Mouse (Mus musculus) heart, postnatal 0 days (tissue): Measurements from ENCODE around the gene Mrps25. TPM values are rescaled to one million over a fixed set of nuclear protein-coding genes. Genes with fewer than 3 reads are reported as not detected.

Experiments used
- ATAC-seq: fragments of 200-750 bp; cut with Nextera tagmentation; 2 replicates; pipeline ENCODE4 v1.8.0; 2017; ENCODE audit warnings: low read depth, moderate number of reproducible peaks, moderate library complexity; ENCODE audit not compliant: insufficient read depth
- DNase-seq: peaks from one replicate; pipeline ENCODE4 v3.0.0-alpha.2; 2016; ENCODE audit warnings: low spot score
- H3K27ac ChIP-seq: fragments of 300-500 bp; sonication (generic); 2 replicates; pipeline ENCODE4 v1.5.1; 2014; ENCODE audit warnings: low read depth, mild to moderate bottlenecking
- H3K27me3 ChIP-seq: fragments of 300-500 bp; sonication (generic); 2 replicates; pipeline ENCODE4 v1.6.1; 2014; ENCODE audit warnings: low read length, mixed read lengths; ENCODE audit not compliant: control insufficient read depth, insufficient read depth
- H3K36me3 ChIP-seq: fragments of 300-500 bp; sonication (generic); replicated peaks from 2 replicates; pipeline ENCODE4 v1.6.1; 2014; ENCODE audit warnings: low read length, mixed read lengths; ENCODE audit not compliant: control insufficient read depth, insufficient read depth
- H3K4me1 ChIP-seq: fragments of 300-500 bp; sonication (generic); 2 replicates; pipeline ENCODE4 v1.6.1; 2014; ENCODE audit warnings: antibody characterized with exemption; ENCODE audit not compliant: control insufficient read depth, insufficient read depth
- H3K4me2 ChIP-seq: fragments of 300-500 bp; sonication (generic); 2 replicates; pipeline ENCODE4 v1.6.1; 2014; ENCODE audit warnings: low read depth, mild to moderate bottlenecking, low read length, moderate library complexity
- H3K4me3 ChIP-seq: fragments of 300-500 bp; sonication (generic); 2 replicates; pipeline ENCODE4 v1.5.1; 2014; ENCODE audit warnings: low read depth, low read length
- H3K9ac ChIP-seq: fragments of 300-500 bp; sonication (generic); replicated peaks from 2 replicates; pipeline ENCODE4 v1.6.1; 2014; ENCODE audit warnings: low read depth, low read length, mixed read lengths
- H3K9me3 ChIP-seq: fragments of 300-500 bp; sonication (generic); replicated peaks from 2 replicates; pipeline ENCODE4 v1.6.1; 2016; ENCODE audit warnings: low read length; ENCODE audit not compliant: control insufficient read depth
- CTCF ChIP-seq: IDR thresholded peaks from 2 replicates; pipeline ENCODE4 v1.5.1; 2016; ENCODE audit warnings: antibody characterized with exemption, control low read depth, low read depth
- EP300 ChIP-seq: IDR thresholded peaks from 2 replicates; pipeline ENCODE4 v1.6.1; 2016; ENCODE audit warnings: antibody characterized with exemption, low read depth
- WGBS: fragments of 180-500 bp; shearing (Covaris S2); extraction: QIAGEN DNeasy Blood & Tissue Kit; methylation state at CpG from one replicate; pipeline ENCODE4 v1.1.7; 2014; 5-methylcytosine and 5-hydroxymethylcytosine counted together
- polyA plus RNA-seq: library from polyadenylated mRNA; unstranded; fragments of >200 nt; fragmentation: Nextera tagmentation; extraction: Ambion mirVana; gene quantifications from 2 replicates; pipeline ENCODE4 v1.2.1, GENCODE M21; 2015
- total RNA-seq: library from RNA; depleted of rRNA; stranded (reverse); fragments of >200 nt; gene quantifications from 2 replicates; pipeline ENCODE4 v1.2.3, GENCODE M21; 2014; ENCODE audit warnings: low replicate concordance; rRNA removed

Gene Mrps25
- total RNA-seq (11.6 and 19.8 TPM in 2 replicates), polyA plus RNA-seq (73.0 and 79.5 TPM in 2 replicates)

GRCm38 (mm10) chr6:92183621-92184131 is at the start of gene Mrps25:
Gene Mrps25 (minus strand): TSS chr6:92184033.
- peak; percentile 77 for DNase-seq
- peaks cover 14% of the 10 kb centered on the region for H3K4me1 ChIP-seq
- H3K9me3 ChIP-seq: peaks cover 13% of the 10 kb centered on the region; the same call in 1 of the 2 replicates
- peak within 1 kb of the TSS; percentile 81 for H3K9ac ChIP-seq
- ATAC-seq: peak; percentile 92
- H3K4me2 ChIP-seq: peak within 1 kb of the TSS; percentile 95
- H3K27me3 ChIP-seq: no peaks in the 10 kb centered on the region
- TF ChIP-seq CTCF (no peak), EP300 (no peak)
- H3K4me3 ChIP-seq: peak within 1 kb of the TSS; percentile 96
- peak within 1 kb of the TSS; percentile 48 for H3K27ac ChIP-seq
- peaks cover 41% of the 10 kb centered on the region for H3K36me3 ChIP-seq
- under 1% methylated on average over 42 of the region's 42 CpGs for WGBS

GRCm38 (mm10) chr6:92231762-92232161 is 47.9 kb upstream of the Mrps25 start:
- ATAC-seq: no peak

DNA sequence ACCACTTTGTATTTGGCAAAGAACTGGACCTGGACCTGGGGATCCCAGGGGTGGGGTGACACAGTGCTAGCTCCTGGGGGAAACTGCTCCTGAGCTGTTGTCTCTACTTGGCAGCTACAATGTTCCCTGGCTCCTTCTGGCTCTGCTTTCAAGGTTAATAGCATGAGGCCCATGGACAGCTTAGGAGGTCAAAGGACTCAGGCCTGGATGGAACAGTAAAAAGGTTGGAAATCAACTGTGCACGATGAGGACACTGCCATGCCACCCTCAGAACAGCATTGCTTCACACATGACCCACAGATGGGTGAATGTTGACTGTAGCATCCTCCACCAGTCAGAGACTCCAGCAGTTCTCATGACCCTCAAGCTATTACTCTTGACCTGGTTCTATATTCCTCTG is 47.5 kb upstream of the Mrps25 start:
- Histone ChIP-seq H3K9me3 (no peaks in the 10 kb centered on the region), H3K4me1 (no peaks in the 10 kb centered on the region), H3K4me3 (no peak overlapping the region), H3K36me3 (no peaks in the 10 kb centered on the region), H3K4me2 (no peak overlapping the region), H3K27me3 (no peaks in the 10 kb centered on the region), H3K27ac (no peak overlapping the region), H3K9ac (no peak overlapping the region)
- WGBS: 55% methylated on average over 1 of the region's 1 CpGs
- no peak for DNase-seq
- no peak for ATAC-seq
- TF ChIP-seq CTCF: no peak
- TF ChIP-seq EP300: no peak

More at GRCm38 (mm10) chr6:92231762-92232161, 47.9 kb upstream of the Mrps25 start:
- 51% methylated on average over 4 of the region's 4 CpGs for WGBS
- Histone ChIP-seq H3K9me3 (no peaks in the 10 kb centered on the region), H3K36me3 (no peaks in the 10 kb centered on the region), H3K27me3 (no peaks in the 10 kb centered on the region), H3K4me2 (no peak overlapping the region), H3K9ac (no peak overlapping the region), H3K4me3 (no peak overlapping the region), H3K27ac (no peak overlapping the region), H3K4me1 (no peaks in the 10 kb centered on the region)
- TF ChIP-seq CTCF (no peak), EP300 (no peak)
- no peak for DNase-seq

GRCm38 (mm10) chr6:92229586-92229985 is 45.8 kb upstream of the Mrps25 start:
- H3K9ac ChIP-seq: no peak overlapping the region
- no peaks in the 10 kb centered on the region for H3K27me3 ChIP-seq
- ATAC-seq: no peak
- TF ChIP-seq EP300: no peak
- no peak for TF ChIP-seq CTCF
- WGBS: 84% methylated on average over 2 of the region's 2 CpGs
- H3K4me3 ChIP-seq: no peak overlapping the region
- no peak for DNase-seq
- no peak overlapping the region for H3K4me2 ChIP-seq
- H3K9me3 ChIP-seq: no peaks in the 10 kb centered on the region
- H3K27ac ChIP-seq: no peak overlapping the region
- H3K36me3 ChIP-seq: no peaks in the 10 kb centered on the region
- H3K4me1 ChIP-seq: no peaks in the 10 kb centered on the region

DNA sequence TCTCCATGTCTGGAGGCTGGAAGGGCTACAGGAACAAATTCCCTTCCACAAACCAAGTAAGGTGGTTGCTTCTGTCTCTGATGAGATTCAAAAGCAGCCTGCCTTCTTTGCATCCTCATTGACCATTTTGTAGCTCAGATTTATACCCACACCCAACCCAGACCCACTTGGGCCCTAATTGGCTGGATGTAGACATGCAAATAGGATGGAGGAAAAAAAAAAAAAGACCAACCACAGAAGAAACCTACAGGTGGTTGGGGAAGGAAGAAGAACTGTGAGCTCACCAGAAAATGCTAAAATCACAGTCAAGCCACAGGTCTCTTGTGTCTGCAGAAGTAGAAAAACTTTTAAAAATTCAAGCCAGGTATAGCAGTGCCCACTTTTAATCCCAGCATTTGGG is 45.3 kb upstream of the Mrps25 start:
- Histone ChIP-seq H3K4me2 (no peak overlapping the region), H3K9me3 (no peaks in the 10 kb centered on the region), H3K4me3 (no peak overlapping the region), H3K9ac (no peak overlapping the region), H3K36me3 (no peaks in the 10 kb centered on the region), H3K27me3 (no peaks in the 10 kb centered on the region), H3K4me1 (no peaks in the 10 kb centered on the region), H3K27ac (no peak overlapping the region)
- ATAC-seq (no peak), DNase-seq (no peak)
- no peak for TF ChIP-seq EP300
- TF ChIP-seq CTCF: no peak

- WGBS: 69% methylated on average over 1 of the region's 1 CpGs
- no peak for DNase-seq
Observed at GRCm38 (mm10) chr6:92224981-92225380, 41.1 kb upstream of the Mrps25 start.

More at GRCm38 (mm10) chr6:92224981-92225380, 41.1 kb upstream of the Mrps25 start:
- no peak for TF ChIP-seq EP300
- no peak for TF ChIP-seq CTCF
- Histone ChIP-seq H3K4me1 (no peaks in the 10 kb centered on the region), H3K27me3 (no peaks in the 10 kb centered on the region), H3K9me3 (no peaks in the 10 kb centered on the region), H3K9ac (no peak overlapping the region), H3K4me3 (no peak overlapping the region), H3K36me3 (no peaks in the 10 kb centered on the region), H3K27ac (no peak overlapping the region), H3K4me2 (no peak overlapping the region)
- ATAC-seq: no peak
